Mouse (Mus musculus): Measurements from ENCODE around the gene Rbfox2. TPM values are rescaled to one million over a fixed set of nuclear protein-coding genes. Genes with fewer than 3 reads are reported as not detected.

The Rbfox2 gene
- total and polyA plus RNA-seq, 3 experiments, result 0.89 TPM; not detected in 2

DNA sequence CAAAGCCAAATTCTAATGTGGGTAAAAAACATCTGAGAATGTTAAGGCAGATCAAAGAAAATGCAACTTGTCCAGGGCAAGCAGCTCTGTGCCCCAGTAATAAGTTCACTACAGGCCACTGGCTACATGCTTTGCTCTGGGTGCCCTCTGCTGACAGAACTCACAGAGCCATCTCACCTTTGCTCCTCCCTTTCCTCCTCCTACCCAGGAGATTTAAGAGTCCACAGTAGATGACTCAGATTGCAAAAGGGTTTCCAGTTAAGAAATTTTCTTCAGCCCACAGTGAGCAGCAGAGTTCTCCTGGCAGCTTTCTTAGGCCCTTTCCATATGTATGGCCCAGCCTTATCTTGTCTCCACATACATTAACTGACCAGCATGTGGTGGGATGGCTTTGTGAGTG is 86.7 kb downstream of the Rbfox2 start:
- H3K9me3 ChIP-seq (replicated peaks; ENCODE audit: low read length), result no peaks in the 10 kb centered on the region
- no peak overlapping the region for H3K4me2 ChIP-seq (ENCODE audit: insufficient read depth, low read depth, poor library complexity, severe bottlenecking)
- TF ChIP-seq JUN (IDR thresholded peaks at IDR 0.05; ENCODE audit: insufficient read depth, low read depth, low read length) (no peak), RCOR1 (conservative IDR thresholded peaks at IDR 0.05; ENCODE audit: low read depth, low read length) (no peak), CTCF (conservative IDR thresholded peaks at IDR 0.05 in 1 of 2, IDR thresholded peaks at IDR 0.05 in 1 of 2; ENCODE audit: low read depth in 2 of 2, low read length in 2 of 2) (peak in 1 of 2 experiments; percentile 59; a peak in 2 of 4 replicates), SMC3 (IDR thresholded peaks at IDR 0.05; ENCODE audit: low read depth, low read length) (peak; percentile 36), ZMIZ1 (IDR thresholded peaks at IDR 0.05; ENCODE audit: low read depth, low read length) (no peak), ZC3H11A (IDR thresholded peaks at IDR 0.05; ENCODE audit: low read depth, low read length) (no peak), RAD21 (IDR thresholded peaks at IDR 0.05; ENCODE audit: low read depth, low read length) (peak; percentile 59), E2F4 (IDR thresholded peaks at IDR 0.05; ENCODE audit: insufficient replicate concordance, low read depth, low read length) (no peak), MXI1 (IDR thresholded peaks at IDR 0.05; ENCODE audit: low read depth, low read length) (no peak), TCF12 (IDR thresholded peaks at IDR 0.05; ENCODE audit: low read depth, low read length) (no peak), POLR2AphosphoS2 (IDR thresholded peaks at IDR 0.05; ENCODE audit: low read depth, low read length) (no peak)
- dilution Hi-C loops (cut with MboI; ENCODE audit: extremely low pct_ligation_motif_present, extremely low pct_unique_long_range_greater_than_20kb, low sequenced_read_pairs), result no loop called here
- no peaks in the 10 kb centered on the region for H3K79me2 ChIP-seq (replicated peaks; ENCODE audit: control insufficient read depth, extremely low read depth, insufficient read depth, poor library complexity, severe bottlenecking)
- no peak overlapping the region for H3K27ac ChIP-seq (ENCODE audit: insufficient read depth, low read depth)
- H3K4me3 ChIP-seq (replicated peaks in 1 of 3; ENCODE audit: low read depth in 2 of 3, low read length in 2 of 3, poor library complexity in 1 of 3), result no peak overlapping the region
- no peaks in the 10 kb centered on the region for H3K36me3 ChIP-seq (replicated peaks in 1 of 2; ENCODE audit: control insufficient read depth in 1 of 2, insufficient read depth in 1 of 2, low read length in 1 of 2)
- H3K27me3 ChIP-seq (replicated peaks), result peaks cover 89% of the 10 kb centered on the region
- H3K4me1 ChIP-seq (ENCODE audit: control insufficient read depth in 1 of 2, insufficient read depth in 2 of 2), result no peaks in the 10 kb centered on the region
- H3K9ac ChIP-seq (ENCODE audit: insufficient read depth, low read depth), result no peak overlapping the region
- peak; percentile 3 for DNase-seq (ENCODE audit: extremely low read depth)
- in situ Hi-C loops (cut with MboI; ENCODE audit: low pct_ligation_motif_present, low pct_unique_long_range_greater_than_20kb, low sequenced_read_pairs), result loop anchor here (10.0 kb wide), 1 partner anchor 135 kb away; no protein-coding TSS in a partner anchor

DNA sequence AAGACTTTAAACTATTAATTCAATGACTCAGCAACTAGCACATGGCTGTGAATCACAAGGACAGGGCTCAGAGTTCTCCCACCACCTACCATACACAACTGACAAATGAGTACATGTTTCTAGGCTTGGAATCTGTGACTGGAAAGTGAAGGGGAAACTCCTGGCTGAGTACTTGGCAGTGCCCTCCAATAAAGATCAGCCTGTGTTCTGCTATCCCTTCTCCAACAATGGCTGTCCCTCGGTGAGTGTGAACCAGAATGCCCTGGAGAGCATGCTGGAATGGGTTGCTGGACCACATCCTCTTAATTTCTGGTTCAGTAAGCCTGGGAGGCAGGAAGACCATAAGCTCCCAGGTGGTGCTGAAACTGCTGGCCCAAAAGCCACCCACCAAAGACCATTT is 87.2 kb downstream of the Rbfox2 start:
- no peak overlapping the region for H3K4me2 ChIP-seq (ENCODE audit: insufficient read depth, low read depth, poor library complexity, severe bottlenecking)
- dilution Hi-C loops (cut with MboI; ENCODE audit: extremely low pct_ligation_motif_present, extremely low pct_unique_long_range_greater_than_20kb, low sequenced_read_pairs), result no loop called here
- H3K4me3 ChIP-seq (replicated peaks in 1 of 3; ENCODE audit: low read depth in 2 of 3, low read length in 2 of 3, poor library complexity in 1 of 3), result no peak overlapping the region
- no peaks in the 10 kb centered on the region for H3K36me3 ChIP-seq (replicated peaks in 1 of 2; ENCODE audit: control insufficient read depth in 1 of 2, insufficient read depth in 1 of 2, low read length in 1 of 2)
- no peak for DNase-seq (ENCODE audit: extremely low read depth)
- peaks cover 92% of the 10 kb centered on the region for H3K27me3 ChIP-seq (replicated peaks)
- H3K9me3 ChIP-seq (replicated peaks; ENCODE audit: low read length), result no peaks in the 10 kb centered on the region
- no peak overlapping the region for H3K9ac ChIP-seq (ENCODE audit: insufficient read depth, low read depth)
- in situ Hi-C loops (cut with MboI; ENCODE audit: low pct_ligation_motif_present, low pct_unique_long_range_greater_than_20kb, low sequenced_read_pairs), result no loop called here
- TF ChIP-seq ZKSCAN1 (IDR thresholded peaks at IDR 0.05; ENCODE audit: borderline replicate concordance, low read depth, low read length) (no peak), PAX5 (IDR thresholded peaks at IDR 0.05; ENCODE audit: low read length) (no peak), POLR2A (IDR thresholded peaks at IDR 0.05; ENCODE audit: low read depth, low read length) (no peak), MYC (IDR thresholded peaks at IDR 0.05; ENCODE audit: low read depth, low read length) (no peak), HCFC1 (IDR thresholded peaks at IDR 0.05; ENCODE audit: low read depth, low read length) (no peak), RCOR1 (conservative IDR thresholded peaks at IDR 0.05; ENCODE audit: low read depth, low read length) (no peak)
- no peak overlapping the region for H3K27ac ChIP-seq (ENCODE audit: insufficient read depth, low read depth)
- H3K79me2 ChIP-seq (replicated peaks; ENCODE audit: control insufficient read depth, extremely low read depth, insufficient read depth, poor library complexity, severe bottlenecking), result no peaks in the 10 kb centered on the region
- H3K4me1 ChIP-seq (ENCODE audit: control insufficient read depth in 1 of 2, insufficient read depth in 2 of 2), result no peaks in the 10 kb centered on the region
